In genomic region chr1:90758091-90758673, GRCm38 (mm10) we compare ENCODE assay signal across 13 mouse cellular contexts.
DNase-seq lines count a peak whose midpoint lies in the region; ATAC-seq and TF ChIP-seq lines count a peak whose summit lies in the region.
"Had no signal": no experiment of that assay in that cellular context is flagged by ENCODE, and none has a peak within 500 bp of the region (broad histone marks: within the 10 kb centered on the region; RNA-seq: fewer than 3 reads in every experiment).

No protein-coding gene starts in this region.

- no peaks in the 10 kb centered on the region for H3K36me3 ChIP-seq in lung, embryonic 15.5 days
- H3K36me3 ChIP-seq in heart, embryonic 10.5 days: no peaks in the 10 kb centered on the region
- H3K36me3 ChIP-seq in forebrain, postnatal 0 days (ENCODE audit: insufficient read depth): no peaks in the 10 kb centered on the region
- H3K36me3 ChIP-seq: liver, embryonic 12.5 days; midbrain, embryonic 12.5 days had no signal

- no peak for DNase-seq in lung, postnatal 14 days
- no peak for DNase-seq in heart, embryonic 10.5 days (ENCODE audit: low spot score)
- DNase-seq in kidney, adult 11 months: peak; percentile 25
- DNase-seq in kidney, postnatal 36 days: peak; percentile 31 to 54
- no peak for DNase-seq in spleen, postnatal 4 days (ENCODE audit: low spot score in 2 of 2)
- no peak for DNase-seq in forebrain, postnatal 0 days
- DNase-seq: cerebellum, adult 2 months had no signal

- no peaks in the 10 kb centered on the region for H3K27me3 ChIP-seq in lung, embryonic 15.5 days
- H3K27me3 ChIP-seq in heart, embryonic 10.5 days (ENCODE audit: insufficient read depth, poor library complexity, severe bottlenecking): no peaks in the 10 kb centered on the region
- no peaks in the 10 kb centered on the region for H3K27me3 ChIP-seq in forebrain, postnatal 0 days (ENCODE audit: insufficient read depth, low read length)
- H3K27me3 ChIP-seq: liver, embryonic 12.5 days; midbrain, embryonic 12.5 days had no signal

- peaks cover 9% of the 10 kb centered on the region for H3K4me1 ChIP-seq in lung, embryonic 15.5 days
- H3K4me1 ChIP-seq in heart, embryonic 10.5 days: peaks cover 27% of the 10 kb centered on the region
- H3K4me1 ChIP-seq in forebrain, postnatal 0 days (ENCODE audit: insufficient read depth): peaks cover 8% of the 10 kb centered on the region; the same call in 1 of the 2 replicates
- H3K4me1 ChIP-seq: liver, embryonic 12.5 days; midbrain, embryonic 12.5 days had no signal

- WGBS in lung, embryonic 15.5 days: 45% methylated on average over 4 of the region's 4 CpGs
- WGBS in heart, embryonic 10.5 days: 65% methylated on average over 4 of the region's 4 CpGs
- whole genome bisulfite sequencing in forebrain, postnatal 0 days: 96% methylated on average over 4 of the region's 4 CpGs

- no peak overlapping the region for H3K4me2 ChIP-seq in lung, embryonic 15.5 days
- H3K4me2 ChIP-seq in forebrain, postnatal 0 days (ENCODE audit: low read depth): no peak overlapping the region
- H3K4me2 ChIP-seq: liver, embryonic 12.5 days; midbrain, embryonic 12.5 days had no signal

- no peak overlapping the region for H3K4me3 ChIP-seq in lung, embryonic 15.5 days
- H3K4me3 ChIP-seq in heart, embryonic 10.5 days: no peak overlapping the region
- H3K4me3 ChIP-seq in forebrain, postnatal 0 days (ENCODE audit: low read depth, low read length): no peak overlapping the region
- H3K4me3 ChIP-seq: erythroblast, embryonic 14.5 days; liver, embryonic 12.5 days; midbrain, embryonic 12.5 days had no signal

- H3K9ac ChIP-seq in lung, embryonic 15.5 days: no peak overlapping the region
- H3K9ac ChIP-seq in forebrain, postnatal 0 days: no peak overlapping the region
- H3K9ac ChIP-seq: liver, embryonic 12.5 days; midbrain, embryonic 12.5 days had no signal

- no peaks in the 10 kb centered on the region for H3K9me3 ChIP-seq in lung, embryonic 15.5 days
- H3K9me3 ChIP-seq in heart, embryonic 10.5 days: no peaks in the 10 kb centered on the region
- H3K9me3 ChIP-seq in forebrain, postnatal 0 days (ENCODE audit: low read length): no peaks in the 10 kb centered on the region
- H3K9me3 ChIP-seq: liver, embryonic 12.5 days; midbrain, embryonic 12.5 days had no signal

- ATAC-seq in lung, embryonic 15.5 days (ENCODE audit: borderline replicate concordance, extremely low read depth, low FRiP score, low TSS enrichment): peak; percentile 61; the same call in 1 of the 2 replicates
- ATAC-seq in megakaryocyte progenitor cell, adult 5-6 weeks (replicated peaks; ENCODE audit: poor library complexity): no peak
- no peak for ATAC-seq in forebrain, postnatal 0 days
- ATAC-seq: CD4-positive, CD25-positive, alpha-beta regulatory T cell, adult 4 months; liver, embryonic 12.5 days had no signal

- no peak overlapping the region for H3K27ac ChIP-seq in lung, embryonic 15.5 days
- peak overlapping the region; percentile 64 for H3K27ac ChIP-seq in heart, embryonic 10.5 days
- no peak overlapping the region for H3K27ac ChIP-seq in forebrain, postnatal 0 days (ENCODE audit: low read depth, low read length)
- H3K27ac ChIP-seq: liver, embryonic 12.5 days; midbrain, embryonic 12.5 days had no signal

- TF ChIP-seq CTCF in forebrain, postnatal 0 days (IDR thresholded peaks at IDR 0.05; ENCODE audit: low read depth): no peak

Comparison
In these comparisons a context has a peak if more than half of its experiments do, and no peak if none do; other contexts are left out.
1. DNase-seq: peak in kidney, adult 11 months (single experiment) and kidney, postnatal 36 days (2 of 2); none in lung, postnatal 14 days (single experiment), heart, embryonic 10.5 days (single experiment), spleen, postnatal 4 days (0 of 2) and forebrain, postnatal 0 days (single experiment).